Mouse (Mus musculus): ENCODE results near the gene Rassf4.

The Rassf4 gene

GRCm38 (mm10) chr6:116673471-116674282, at the start of gene Rassf4:
TSS of gene Rassf4 (minus strand) at chr6:116673952.
- DNase-seq (ENCODE audit: low read depth, low spot score) = no peak

GRCm38 (mm10) chr6:116718920-116719319, 45.2 kb upstream of the Rassf4 start:
- DNase-seq (ENCODE audit: low read depth, low spot score) = no peak

- no peak for DNase-seq (ENCODE audit: low read depth, low spot score)
These were observed 44.6 kb upstream of the Rassf4 start for GRCm38 (mm10) chr6:116718361-116718760.

GRCm38 (mm10) chr6:116717851-116718250, 44.1 kb upstream of the Rassf4 start:
- DNase-seq (ENCODE audit: low read depth, low spot score) = no peak

- DNase-seq (ENCODE audit: low read depth, low spot score) = no peak
These were observed 42.9 kb upstream of the Rassf4 start, which contains the start of gene Tmem72 for GRCm38 (mm10) chr6:116716666-116717065. TSS of gene Tmem72 (minus strand) at chr6:116716913.

- no peak for DNase-seq (ENCODE audit: low read depth, low spot score)
These were observed 41.4 kb upstream of the Rassf4 start for GRCm38 (mm10) chr6:116715166-116715565.

GRCm38 (mm10) chr6:116714576-116714975, 40.8 kb upstream of the Rassf4 start:
- DNase-seq (ENCODE audit: low read depth, low spot score) = peak; percentile 23

GRCm38 (mm10) chr6:116713966-116714365, 40.2 kb upstream of the Rassf4 start:
- DNase-seq (ENCODE audit: low read depth, low spot score) = no peak

GRCm38 (mm10) chr6:116712503-116712902, 38.8 kb upstream of the Rassf4 start:
- no peak for DNase-seq (ENCODE audit: low read depth, low spot score)

GRCm38 (mm10) chr6:116712062-116712461, 38.3 kb upstream of the Rassf4 start:
- no peak for DNase-seq (ENCODE audit: low read depth, low spot score)

- DNase-seq (ENCODE audit: low read depth, low spot score) = no peak
These were observed 30.6 kb upstream of the Rassf4 start for GRCm38 (mm10) chr6:116704320-116704719.

GRCm38 (mm10) chr6:116700821-116701220, 27.1 kb upstream of the Rassf4 start:
- DNase-seq (ENCODE audit: low read depth, low spot score) = no peak

GRCm38 (mm10) chr6:116697896-116698425, 24.2 kb upstream of the Rassf4 start:
- no peak for DNase-seq (ENCODE audit: low read depth, low spot score)

- DNase-seq (ENCODE audit: low read depth, low spot score) = peak; percentile 17
These were observed 23.7 kb upstream of the Rassf4 start for GRCm38 (mm10) chr6:116697413-116697812.

GRCm38 (mm10) chr6:116694346-116694745, 20.6 kb upstream of the Rassf4 start:
- DNase-seq (ENCODE audit: low read depth, low spot score) = peak; percentile 76

- DNase-seq (ENCODE audit: low read depth, low spot score) = no peak
These were observed 19.9 kb upstream of the Rassf4 start for GRCm38 (mm10) chr6:116693639-116694038.

GRCm38 (mm10) chr6:116682317-116682716, 8.6 kb upstream of the Rassf4 start:
- DNase-seq (ENCODE audit: low read depth, low spot score) = no peak

GRCm38 (mm10) chr6:116679563-116680288, 6.0 kb upstream of the Rassf4 start:
- no peak for DNase-seq (ENCODE audit: low read depth, low spot score)

- DNase-seq (ENCODE audit: low read depth, low spot score) = no peak
These were observed 3.6 kb upstream of the Rassf4 start for GRCm38 (mm10) chr6:116677321-116677720.

- DNase-seq (ENCODE audit: low read depth, low spot score) = no peak
These were observed 2.7 kb upstream of the Rassf4 start for GRCm38 (mm10) chr6:116676355-116676913.

- DNase-seq (ENCODE audit: low read depth, low spot score) = no peak
These were observed 633 bp upstream of the Rassf4 start for GRCm38 (mm10) chr6:116674283-116674886.

GRCm38 (mm10) chr6:116672349-116672748, 1.4 kb downstream of the Rassf4 start:
- no peak for DNase-seq (ENCODE audit: low read depth, low spot score)

Measured in 3T3-L1 (cell line).